8 mouse cellular contexts compared by ENCODE assay signal in genomic region chr4:139926161-139926561, GRCm38 (mm10). TPM values are rescaled to one million over a fixed set of nuclear protein-coding genes. Genes with fewer than 3 reads are reported as not detected.
DNase-seq lines count a peak whose midpoint lies in the region; ATAC-seq lines count a peak whose summit lies in the region.

No protein-coding gene starts in this region.

- 6% methylated on average over 11 of the region's 11 CpGs for whole genome bisulfite sequencing in embryonic facial prominence, embryonic 15.5 days
- 6% methylated on average over 11 of the region's 11 CpGs for WGBS in neural tube, embryonic 11.5 days

- no peak for ATAC-seq in embryonic facial prominence, embryonic 15.5 days (ENCODE audit: insufficient number of reproducible peaks, low FRiP score, low TSS enrichment, low read depth)
- ATAC-seq in neural tube, embryonic 11.5 days (ENCODE audit: insufficient read depth, low FRiP score, low TSS enrichment), result no peak
- ATAC-seq in erythroid progenitor cell, adult 5-6 weeks (replicated peaks; ENCODE audit: low FRiP score, poor library complexity, severe bottlenecking), result no peak
- no peak for ATAC-seq in monocyte, adult 5-6 weeks (replicated peaks; ENCODE audit: insufficient number of reproducible peaks, low FRiP score, low TSS enrichment, poor library complexity, severe bottlenecking)

- peaks cover 22% of the 10 kb centered on the region for H3K4me1 ChIP-seq in embryonic facial prominence, embryonic 15.5 days
- H3K4me1 ChIP-seq in neural tube, embryonic 11.5 days (ENCODE audit: control insufficient read depth, insufficient read depth, low read length), result no peaks in the 10 kb centered on the region

- no peaks in the 10 kb centered on the region for H3K36me3 ChIP-seq in embryonic facial prominence, embryonic 15.5 days
- no peaks in the 10 kb centered on the region for H3K36me3 ChIP-seq in neural tube, embryonic 11.5 days (ENCODE audit: control insufficient read depth, insufficient read depth, low read length)

- H3K27me3 ChIP-seq in embryonic facial prominence, embryonic 15.5 days, result peaks cover 35% of the 10 kb centered on the region
- H3K27me3 ChIP-seq in neural tube, embryonic 11.5 days (ENCODE audit: control insufficient read depth, insufficient read depth, low read length), result no peaks in the 10 kb centered on the region

- H3K4me3 ChIP-seq in embryonic facial prominence, embryonic 15.5 days (replicated peaks), result peak overlapping the region; percentile 29
- no peak overlapping the region for H3K4me3 ChIP-seq in neural tube, embryonic 11.5 days (ENCODE audit: low read depth, low read length)

- DNase-seq in embryo, embryonic 10 days (ENCODE audit: low spot score), result peak; percentile 50
- no peak for DNase-seq in embryo, embryonic 9.5 days (ENCODE audit: extremely low spot score)
- peak; percentile 66 to 68 for DNase-seq in layer of hippocampus, adult 8-10 months (ENCODE audit: low spot score in 2 of 2)
- DNase-seq in neural tube, embryonic 11.5 days (ENCODE audit: low spot score), result no peak
- no peak for DNase-seq in lung, postnatal 25 days (ENCODE audit: low spot score)

- H3K9ac ChIP-seq in embryonic facial prominence, embryonic 15.5 days, result no peak overlapping the region
- no peak overlapping the region; the same call in 1 of the 2 replicates for H3K9ac ChIP-seq in neural tube, embryonic 11.5 days (ENCODE audit: low read length)

- H3K4me2 ChIP-seq in embryonic facial prominence, embryonic 15.5 days (replicated peaks), result peak overlapping the region; percentile 48
- peak overlapping the region; percentile 40 for H3K4me2 ChIP-seq in neural tube, embryonic 11.5 days (ENCODE audit: low read depth)

- H3K9me3 ChIP-seq in embryonic facial prominence, embryonic 15.5 days (replicated peaks), result no peaks in the 10 kb centered on the region
- H3K9me3 ChIP-seq in neural tube, embryonic 11.5 days (ENCODE audit: control insufficient read depth, low read length), result no peaks in the 10 kb centered on the region

- no peak overlapping the region for H3K27ac ChIP-seq in embryonic facial prominence, embryonic 15.5 days (replicated peaks)
- no peak overlapping the region for H3K27ac ChIP-seq in neural tube, embryonic 11.5 days (ENCODE audit: low read depth, low read length)

RNA-seq across cellular contexts. Expression of gene Klhdc7a, which starts 41.7 kb away (rescaled TPM):
- 0.53 and 0.60 TPM in 2 replicates for polyA plus RNA-seq in embryonic facial prominence, embryonic 15.5 days (2015; fragmentation: Nextera tagmentation; extraction: Ambion mirVana)
- total RNA-seq in layer of hippocampus, adult 8-10 months (2022), result 10 to 100 TPM in 1 of 4 experiments, 1 to 10 TPM in 3; 8.2 to 10.8 (median 9.0) TPM
- 0.03 TPM in 1 of 2 replicates, not detected in the other for polyA plus RNA-seq in neural tube, embryonic 11.5 days (2014; fragmentation: Nextera tagmentation; extraction: Ambion mirVana)
- not detected in 2 replicates for total RNA-seq in erythroid progenitor cell, adult 5-6 weeks (2015; ENCODE audit: low replicate concordance)
- not detected in 2 replicates for total RNA-seq in erythroid progenitor cell, adult 5-6 weeks (2017; ENCODE audit: low replicate concordance)
- not detected in 3 replicates for total RNA-seq in monocyte, adult 5-6 weeks (2017)

Comparison
In these comparisons a context has a peak if more than half of its experiments do, and no peak if none do; other contexts are left out.
1. DNase-seq: peak in embryo, embryonic 10 days (single experiment) and layer of hippocampus, adult 8-10 months (2 of 2); none in embryo, embryonic 9.5 days (single experiment), neural tube, embryonic 11.5 days (single experiment) and lung, postnatal 25 days (single experiment).